Mouse (Mus musculus): Measurements from ENCODE around the gene Cux1.

Gene Cux1

DNA sequence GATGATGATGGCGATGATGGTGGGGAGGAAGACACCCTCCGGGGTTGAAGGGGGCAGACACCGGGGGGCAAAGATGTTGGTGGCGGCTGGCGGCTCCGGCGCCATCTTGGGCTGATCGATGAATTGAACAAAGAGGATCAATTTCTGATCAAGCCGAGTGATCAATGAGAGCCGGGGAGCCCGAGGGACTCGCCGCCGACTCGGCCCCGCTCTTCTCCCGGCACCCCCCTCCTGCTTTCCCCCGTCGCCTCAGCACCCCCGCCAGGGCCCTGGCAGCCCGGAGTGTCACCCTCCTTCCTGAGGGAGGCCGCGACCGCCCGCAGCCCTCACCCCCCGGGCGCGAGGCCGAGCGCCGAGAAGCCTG, 496 bp downstream of the Cux1 start:
- no peak for DNase-seq (ENCODE audit: low read depth, low spot score)

DNA sequence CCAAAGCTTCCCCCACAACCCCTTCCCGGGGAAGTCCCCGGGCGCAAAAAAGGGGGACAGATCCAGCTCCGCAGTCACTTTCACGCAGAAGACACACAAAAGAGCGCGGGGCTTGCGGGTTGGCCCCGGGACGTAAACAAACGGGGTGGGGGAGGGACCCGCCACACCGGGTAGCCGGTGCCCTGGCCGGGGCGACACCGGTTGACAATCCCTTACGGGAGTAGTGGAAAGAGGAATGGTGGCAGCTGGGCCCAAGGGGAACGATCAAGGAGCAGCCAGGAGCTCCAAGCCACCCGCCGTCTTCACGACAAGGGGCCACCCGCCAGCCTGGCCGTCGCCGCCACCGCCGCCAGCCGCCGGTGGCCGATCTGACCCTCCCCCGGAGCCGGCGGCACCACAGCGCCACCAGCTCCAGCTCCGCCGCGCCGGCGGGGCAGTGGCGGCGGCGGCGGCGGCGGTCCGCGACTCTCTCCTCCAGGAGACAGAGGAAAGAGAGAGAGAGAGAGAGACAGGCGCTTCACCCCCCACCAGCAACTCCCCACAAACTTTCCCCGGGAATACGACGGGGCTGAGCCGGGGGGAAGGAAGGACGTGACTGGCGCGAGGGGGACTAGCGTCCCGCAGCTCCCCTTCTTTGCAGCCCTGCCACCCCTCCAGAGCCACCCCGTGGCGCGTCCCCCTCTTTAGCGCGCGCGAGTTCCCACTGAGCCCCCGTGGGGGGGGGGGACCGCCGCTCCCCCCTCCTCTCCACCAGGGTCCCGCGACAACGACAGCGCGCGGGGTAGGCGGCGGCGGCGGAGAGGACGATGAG, 1.1 kb downstream of the Cux1 start:
- peak; percentile 55 for DNase-seq (ENCODE audit: low read depth, low spot score)

DNA sequence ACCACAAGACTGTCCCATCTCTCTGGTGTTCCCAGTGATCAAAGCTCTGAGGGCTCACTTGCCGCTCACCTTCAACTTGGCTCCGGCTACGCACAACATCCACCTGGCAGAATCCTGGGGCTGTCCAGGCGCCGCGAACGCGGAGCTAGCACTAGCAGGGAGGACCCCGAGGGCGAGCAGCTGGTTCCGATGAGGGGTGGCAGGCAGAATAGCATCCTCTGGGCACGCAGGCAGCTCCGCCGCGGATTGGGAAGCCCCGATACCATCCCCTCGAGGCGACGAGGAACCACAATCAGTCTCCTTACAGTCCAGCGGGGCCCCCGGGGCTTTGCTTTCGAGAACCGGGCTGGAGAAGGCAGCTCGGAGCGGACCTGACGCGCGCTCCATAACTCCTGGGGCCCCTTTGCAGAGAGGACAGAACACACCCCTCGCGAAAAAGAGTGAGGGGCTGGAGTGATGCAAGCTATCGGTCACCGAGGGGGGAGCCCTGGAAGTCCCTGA, 1.9 kb downstream of the Cux1 start:
- peak; percentile 43 for DNase-seq (ENCODE audit: low read depth, low spot score)

GRCm38 (mm10) chr5:136564613-136565299, 2.5 kb downstream of the Cux1 start:
- DNase-seq (ENCODE audit: low read depth, low spot score), result no peak

- DNase-seq (ENCODE audit: low read depth, low spot score), result no peak
Measured at GRCm38 (mm10) chr5:136563996-136564395, 3.3 kb downstream of the Cux1 start.

DNA sequence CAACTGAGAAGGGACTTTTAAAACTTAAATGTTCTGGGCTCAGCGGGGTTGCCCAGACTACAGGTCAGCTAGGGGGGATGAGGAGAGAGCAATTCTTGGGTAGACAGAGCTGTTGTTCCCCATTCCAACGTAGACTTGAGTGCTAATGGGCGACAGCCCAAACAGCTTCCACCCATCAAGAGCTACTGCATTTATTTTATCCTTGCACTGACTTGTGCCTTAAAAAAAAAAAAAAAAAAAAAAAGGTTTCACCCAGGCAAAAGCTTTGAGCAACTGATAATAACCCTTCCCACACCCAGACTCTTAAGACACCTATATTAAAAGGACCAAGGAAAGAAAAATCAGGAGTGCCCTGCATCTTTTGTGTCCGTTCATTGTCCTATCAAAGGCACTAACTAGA, 4.2 kb downstream of the Cux1 start:
- no peak for DNase-seq (ENCODE audit: low read depth, low spot score)

DNA sequence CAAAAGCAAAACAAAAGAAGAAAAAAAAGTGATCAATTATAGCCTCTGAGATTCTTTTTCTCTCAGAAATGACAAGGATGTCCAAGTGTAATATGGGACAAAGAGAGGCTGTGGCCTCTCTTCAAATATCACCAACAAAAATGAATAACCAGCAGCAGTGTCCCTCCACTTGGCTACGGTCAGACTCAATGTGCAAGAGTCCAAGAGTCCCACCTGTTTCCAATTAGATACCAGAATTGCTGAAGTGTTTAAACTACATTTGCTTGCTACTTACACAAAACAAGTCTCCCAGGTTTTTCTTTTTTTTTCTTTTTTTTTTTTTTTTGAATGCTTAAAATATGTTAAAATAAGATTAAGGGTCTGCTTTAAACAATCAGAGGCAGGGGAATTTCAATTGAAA, 5.1 kb downstream of the Cux1 start:
- DNase-seq (ENCODE audit: low read depth, low spot score), result no peak

GRCm38 (mm10) chr5:136561641-136562040, 5.6 kb downstream of the Cux1 start:
- no peak for DNase-seq (ENCODE audit: low read depth, low spot score)

DNA sequence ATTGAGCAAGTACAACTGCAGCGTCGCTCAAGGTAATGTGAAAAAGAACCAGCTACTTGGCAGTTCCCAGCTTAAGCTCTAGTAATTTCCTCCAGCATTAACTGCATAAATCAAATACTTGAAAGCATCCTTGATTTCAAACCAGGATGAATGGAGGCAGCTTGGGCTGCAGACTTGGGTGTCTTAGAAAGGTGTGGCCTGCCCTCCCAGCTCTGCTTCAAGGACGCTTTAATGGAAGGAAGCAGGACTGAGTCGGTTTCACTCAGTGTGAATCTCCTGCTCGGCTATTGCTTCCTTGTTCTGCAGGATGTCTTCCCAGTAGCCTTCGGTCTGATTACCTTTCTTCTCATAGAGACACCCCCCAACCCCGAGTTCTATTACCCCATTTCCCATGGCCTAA, 6.6 kb downstream of the Cux1 start:
- DNase-seq (ENCODE audit: low read depth, low spot score), result no peak

GRCm38 (mm10) chr5:136557446-136557845, 9.8 kb downstream of the Cux1 start:
- no peak for DNase-seq (ENCODE audit: low read depth, low spot score)

DNA sequence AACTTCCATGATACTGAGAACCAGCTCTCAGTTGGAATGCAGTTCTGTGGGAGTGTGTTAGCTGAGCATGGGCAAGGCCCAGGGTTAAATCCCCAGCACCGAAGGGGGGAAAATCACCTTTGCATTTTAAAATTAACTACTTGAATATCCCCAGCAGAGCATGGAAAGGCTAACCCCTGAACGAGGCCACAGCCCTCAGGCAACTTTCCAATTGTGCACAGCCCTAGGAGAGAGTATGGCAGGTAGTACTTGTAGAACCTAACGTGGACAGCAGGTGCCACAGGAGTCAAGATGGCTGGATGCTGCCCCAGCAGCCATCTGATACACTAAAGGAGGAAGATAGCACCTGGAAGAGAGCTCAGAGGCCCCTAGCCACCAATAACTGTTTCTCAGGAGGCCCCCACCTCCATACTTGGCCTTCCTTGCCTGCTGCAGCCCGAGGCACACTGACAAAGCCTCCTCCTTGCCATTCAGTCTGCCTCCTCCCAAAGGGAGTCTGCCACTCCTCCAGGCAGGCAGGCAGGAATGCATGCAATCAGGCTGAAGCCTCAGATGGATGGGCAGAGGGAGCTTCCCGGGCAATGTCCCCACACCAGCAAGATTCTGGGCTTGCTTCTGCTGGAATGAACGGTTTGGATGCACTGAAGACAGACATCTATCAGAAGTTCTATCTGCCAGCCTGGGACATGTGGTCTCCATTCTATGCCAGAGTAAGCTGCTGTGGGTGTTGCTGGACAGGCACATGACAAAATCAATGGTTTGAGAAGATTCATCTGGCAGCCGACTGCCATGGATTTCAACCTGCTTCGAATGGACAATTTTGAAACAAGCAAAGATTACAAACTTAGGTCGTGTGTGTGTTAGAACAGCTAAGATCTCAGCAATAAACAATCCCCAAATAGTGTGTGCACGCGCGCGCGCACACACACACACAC, 10.7 kb downstream of the Cux1 start:
- DNase-seq (ENCODE audit: low read depth, low spot score), result no peak

GRCm38 (mm10) chr5:136555703-136556102, 11.6 kb downstream of the Cux1 start:
- peak; percentile 34 for DNase-seq (ENCODE audit: low read depth, low spot score)

DNA sequence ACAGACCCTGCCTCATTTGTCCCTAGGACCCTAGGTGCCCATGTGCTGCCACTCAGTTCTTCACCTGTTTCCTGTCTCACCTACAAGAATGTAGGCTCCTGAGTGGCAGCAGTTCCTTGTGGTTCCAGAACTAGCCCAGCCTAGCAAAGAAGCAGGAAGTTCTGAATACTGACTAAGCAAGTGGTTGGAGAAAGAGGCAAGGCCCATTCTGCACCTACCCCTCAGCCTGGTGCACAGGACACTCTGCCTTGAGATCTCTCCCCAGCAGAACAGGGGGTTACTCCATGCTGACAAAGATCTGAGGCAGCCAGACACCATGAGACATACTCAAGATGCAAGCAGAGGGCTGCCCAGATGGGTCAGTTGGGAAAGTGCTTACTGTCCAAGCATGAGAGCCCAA, 14.5 kb downstream of the Cux1 start:
- DNase-seq (ENCODE audit: low read depth, low spot score), result no peak

DNA sequence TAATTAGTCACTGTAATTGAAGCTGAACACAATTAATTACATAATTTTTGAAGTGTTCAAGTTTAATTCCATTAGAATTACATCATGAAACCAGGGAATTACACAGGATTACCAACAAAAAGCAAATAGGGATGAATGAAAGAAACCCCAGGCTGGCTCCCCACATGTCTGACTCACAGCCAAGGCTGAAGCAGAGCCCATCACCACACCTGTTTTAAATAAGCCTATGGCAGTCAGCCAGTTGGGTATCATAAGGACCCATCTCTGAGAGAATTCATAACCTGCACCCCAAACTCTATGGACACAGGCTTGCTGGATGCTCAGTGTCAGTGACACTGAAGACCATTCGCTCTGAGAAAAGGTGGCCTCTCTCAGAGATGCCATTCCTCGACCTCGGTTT, 15.2 kb downstream of the Cux1 start:
- no peak for DNase-seq (ENCODE audit: low read depth, low spot score)

DNA sequence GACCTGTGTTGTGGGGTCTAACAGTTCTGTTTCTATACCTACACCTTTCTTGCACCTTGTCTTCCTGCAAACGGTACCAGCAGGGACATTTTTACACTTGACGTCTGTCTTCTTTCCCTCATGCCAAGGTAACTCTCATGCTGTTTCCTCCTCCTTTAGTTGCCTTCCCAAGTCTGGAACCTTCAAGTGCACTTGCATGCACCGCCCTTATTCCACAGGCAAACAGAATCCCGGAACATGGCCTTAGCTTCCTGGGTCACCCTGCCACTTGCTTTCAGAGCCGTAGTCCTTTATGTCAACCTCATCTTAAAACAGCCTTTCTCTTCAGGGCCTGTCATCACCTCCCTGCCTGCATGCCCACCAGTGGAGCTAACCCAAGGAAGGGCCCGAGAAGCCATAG, 15.7 kb downstream of the Cux1 start:
- no peak for DNase-seq (ENCODE audit: low read depth, low spot score)

- peak; percentile 24 for DNase-seq (ENCODE audit: low read depth, low spot score)
Measured at GRCm38 (mm10) chr5:136550726-136551125, 16.6 kb downstream of the Cux1 start.

- no peak for DNase-seq (ENCODE audit: low read depth, low spot score)
Measured at GRCm38 (mm10) chr5:136548776-136549175, 18.5 kb downstream of the Cux1 start.

DNA sequence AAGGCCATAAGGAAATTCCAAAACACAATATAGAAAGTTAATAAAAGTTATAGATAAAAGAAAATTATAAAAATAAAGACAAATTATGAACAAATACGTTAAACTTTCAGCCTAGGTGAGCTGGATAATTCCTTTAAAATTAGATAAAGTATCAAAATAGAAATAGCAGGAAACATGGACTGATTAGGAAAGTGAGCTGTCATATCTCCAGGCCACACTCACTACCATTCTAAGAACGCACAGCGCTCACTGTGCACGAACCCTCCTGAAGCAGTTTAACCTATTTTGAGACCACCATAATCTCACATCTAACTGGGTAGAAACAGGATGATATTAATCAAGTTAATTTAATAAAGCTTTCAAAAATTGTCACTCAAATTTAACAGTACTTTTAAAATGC, 22.2 kb downstream of the Cux1 start:
- DNase-seq (ENCODE audit: low read depth, low spot score), result no peak

DNA sequence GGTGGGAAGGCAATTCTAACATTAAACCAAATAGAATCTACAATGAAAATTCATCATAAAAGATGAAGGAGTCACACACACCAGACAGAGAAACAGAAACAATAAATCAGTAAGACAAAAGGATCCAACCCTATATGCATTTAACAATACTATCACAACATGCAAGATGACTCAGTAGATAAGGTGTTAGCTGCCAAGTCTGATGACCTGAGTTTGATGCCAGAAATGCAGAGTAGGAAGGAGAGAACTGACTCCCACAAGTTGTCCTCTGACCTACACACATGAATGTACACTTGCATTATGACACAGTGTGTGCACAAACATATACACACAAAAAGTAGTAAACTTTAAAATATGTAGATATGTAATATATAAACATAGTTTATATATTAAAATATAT, 24.1 kb downstream of the Cux1 start:
- no peak for DNase-seq (ENCODE audit: low read depth, low spot score)

- no peak for DNase-seq (ENCODE audit: low read depth, low spot score)
Measured at GRCm38 (mm10) chr5:136540952-136541351, 26.3 kb downstream of the Cux1 start.

GRCm38 (mm10) chr5:136540055-136540838, 27.0 kb downstream of the Cux1 start:
- no peak for DNase-seq (ENCODE audit: low read depth, low spot score)
